Mouse (Mus musculus): ENCODE measurements around the gene Gm29666.
A peak's percentile ranks its signal among the peaks of the same experiment; 100 is the strongest.

Gene Gm29666

DNA sequence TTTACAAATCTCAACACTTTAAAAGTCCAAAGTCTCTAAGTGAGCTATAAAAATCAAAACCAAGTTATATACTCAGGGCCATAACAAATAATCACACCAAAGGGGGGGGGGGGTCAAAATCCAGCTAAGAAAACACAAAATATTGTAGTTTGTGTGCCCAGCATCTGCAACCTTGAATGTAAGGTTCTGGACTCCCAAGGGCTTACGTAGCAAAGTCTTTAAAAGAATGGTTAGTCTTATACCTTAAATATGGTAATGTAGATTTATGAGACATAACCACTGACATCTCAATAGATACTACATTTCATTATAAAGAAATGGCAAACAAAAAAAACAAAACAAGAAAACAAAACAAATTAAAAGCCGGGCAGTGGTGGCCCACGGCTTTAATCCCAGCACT, at the start of gene Gm29666:
Gene Gm29666, minus strand, starts transcription at position 101 of the 400 bp plus-strand sequence.
- DNase-seq (ENCODE audit: low spot score): no peak

GRCm38 (mm10) chr15:84968534-84968933, 48.7 kb upstream of the Gm29666 start:
- DNase-seq (ENCODE audit: low spot score): no peak

DNA sequence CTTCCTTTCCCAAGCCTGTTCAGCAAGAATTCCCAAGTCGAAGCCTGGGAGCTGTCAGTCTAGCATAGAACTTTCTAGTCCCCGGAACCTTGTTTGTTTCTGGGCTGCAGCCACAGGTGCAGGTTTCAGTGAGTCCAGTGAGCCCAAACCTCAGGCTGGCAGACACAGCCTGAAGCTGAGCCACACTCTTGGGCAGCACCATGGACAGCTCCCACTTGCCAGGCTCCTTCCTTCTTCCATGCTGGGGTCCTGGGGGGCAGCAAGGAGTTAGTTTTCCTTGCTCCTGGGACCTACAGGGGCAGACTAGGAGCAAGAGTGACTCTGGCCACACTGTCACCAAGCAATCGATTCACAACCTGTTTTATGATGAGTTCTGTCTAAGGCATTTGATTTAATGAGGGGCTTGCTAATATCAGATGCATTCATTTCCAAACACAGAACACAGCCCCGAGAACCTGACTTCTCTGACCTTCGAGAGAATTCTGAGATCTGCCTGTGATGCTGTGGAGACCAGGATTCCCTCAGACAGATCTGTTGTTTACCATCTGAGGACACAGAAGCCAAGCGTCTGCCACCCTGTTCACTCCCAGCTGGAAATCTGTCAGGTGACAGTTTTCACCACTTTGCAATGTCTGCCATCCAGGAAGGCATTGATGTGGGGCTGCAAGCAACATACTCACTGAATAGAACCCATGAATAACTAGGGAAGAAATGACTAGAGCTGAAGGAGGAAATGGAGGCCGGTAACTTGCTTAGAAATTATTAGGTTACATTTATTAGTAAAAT, 45.9 kb upstream of the Gm29666 start:
- no peak for DNase-seq (ENCODE audit: low spot score)

GRCm38 (mm10) chr15:84964771-84965170, 44.9 kb upstream of the Gm29666 start:
- no peak for DNase-seq (ENCODE audit: low spot score)

- DNase-seq (ENCODE audit: low spot score): no peak
Measured at GRCm38 (mm10) chr15:84962518-84962917, 42.7 kb upstream of the Gm29666 start.

GRCm38 (mm10) chr15:84960692-84961091, 40.9 kb upstream of the Gm29666 start:
- DNase-seq (ENCODE audit: low spot score): no peak

DNA sequence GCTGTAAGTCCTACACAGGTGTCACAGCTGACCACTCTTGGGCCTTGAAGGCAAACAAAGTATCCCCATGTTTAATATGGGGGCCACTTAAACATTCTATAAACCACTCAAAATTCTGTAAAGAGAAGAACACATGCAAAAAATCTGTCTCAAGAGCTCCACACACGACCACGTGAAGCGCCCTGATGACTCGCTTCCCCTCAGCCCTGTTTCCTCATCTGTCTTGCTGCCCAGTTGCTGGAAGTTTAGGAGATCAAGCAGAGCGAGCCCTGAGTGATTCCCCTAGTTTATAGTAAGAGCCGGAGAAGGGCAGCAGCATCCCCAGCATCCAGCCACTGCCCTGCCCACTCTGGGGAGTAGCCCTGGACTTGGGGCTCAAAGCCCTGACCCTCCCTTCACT, 40.1 kb upstream of the Gm29666 start:
- no peak for DNase-seq (ENCODE audit: low spot score)

DNA sequence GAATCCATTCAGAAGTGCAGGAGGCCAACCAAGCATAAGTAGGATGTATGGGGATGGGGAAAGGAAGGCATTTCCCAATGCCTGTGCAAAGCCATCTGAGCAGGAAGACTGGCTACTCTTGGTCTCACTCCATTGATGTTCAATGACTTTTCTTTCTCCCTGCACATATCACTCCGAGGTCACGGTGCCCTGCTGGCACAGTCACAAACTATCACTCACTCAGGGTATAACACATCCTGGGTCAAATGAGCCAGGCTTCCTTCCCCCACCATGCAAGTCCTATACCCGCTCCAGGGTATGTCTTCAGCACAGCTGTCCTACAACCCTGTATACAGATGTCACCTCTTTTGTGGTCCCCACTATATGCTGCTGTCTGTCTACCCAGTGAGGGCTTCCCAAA, 38.5 kb upstream of the Gm29666 start:
- DNase-seq (ENCODE audit: low spot score): no peak

- DNase-seq (ENCODE audit: low spot score): no peak
Measured at GRCm38 (mm10) chr15:84957851-84958250, 38.0 kb upstream of the Gm29666 start.

GRCm38 (mm10) chr15:84953259-84953658, 33.4 kb upstream of the Gm29666 start:
- no peak for DNase-seq (ENCODE audit: low spot score)

DNA sequence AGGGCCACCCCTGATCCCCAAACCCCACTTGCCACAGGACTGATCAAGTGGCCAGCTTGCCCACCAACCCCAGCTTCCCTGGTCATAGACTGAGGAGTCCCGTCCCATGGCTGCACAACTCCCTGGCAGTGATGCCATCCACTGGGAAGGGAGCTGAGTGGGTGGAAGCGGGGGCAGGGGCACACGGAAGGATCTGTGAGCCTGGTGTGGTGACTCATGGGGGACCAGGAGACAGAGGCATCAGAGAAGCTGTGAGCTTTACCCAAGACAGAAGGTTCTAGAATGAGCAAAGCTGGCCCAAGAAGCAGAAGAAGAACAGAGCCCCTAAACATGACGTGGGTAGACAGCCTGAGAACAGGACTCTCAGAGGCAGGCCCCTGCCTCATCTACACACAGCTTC, 30.2 kb upstream of the Gm29666 start:
- no peak for DNase-seq (ENCODE audit: low spot score)

GRCm38 (mm10) chr15:84948990-84949389, 29.2 kb upstream of the Gm29666 start:
- no peak for DNase-seq (ENCODE audit: low spot score)

GRCm38 (mm10) chr15:84944319-84944718, 24.5 kb upstream of the Gm29666 start:
- DNase-seq (ENCODE audit: low spot score): no peak

DNA sequence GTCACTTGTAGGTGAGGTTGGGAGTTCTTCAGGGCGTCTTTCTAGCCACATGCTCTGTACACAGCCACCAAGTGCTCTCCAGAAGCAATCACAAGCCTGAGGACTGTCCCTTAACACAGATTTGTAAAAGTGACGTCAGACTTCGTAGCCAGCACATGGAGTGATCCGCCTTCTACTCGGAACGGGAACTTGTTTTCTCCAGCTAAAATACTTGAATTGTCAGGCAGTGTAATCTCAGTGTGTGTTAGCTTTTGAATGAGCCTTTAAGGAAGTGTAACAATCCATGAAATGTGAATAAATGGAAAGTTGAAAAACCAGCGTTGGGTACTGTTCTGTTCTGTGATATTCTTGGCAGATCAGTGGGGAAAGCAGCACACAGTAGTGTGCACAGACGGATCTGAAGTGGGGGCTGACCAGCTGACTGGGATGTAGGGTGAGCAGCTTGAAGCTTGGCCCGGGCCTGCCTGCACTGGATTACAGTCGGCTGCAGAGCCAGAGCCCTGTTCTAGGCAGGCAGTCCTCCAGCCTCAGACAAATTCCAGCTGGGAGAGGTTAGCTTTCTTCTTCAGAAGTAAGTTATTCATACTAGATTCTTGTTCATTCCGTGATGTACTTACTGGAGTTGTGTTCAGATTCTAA, 22.9 kb upstream of the Gm29666 start:
- DNase-seq (ENCODE audit: low spot score): no peak

- no peak for DNase-seq (ENCODE audit: low spot score)
Measured at GRCm38 (mm10) chr15:84940102-84940501, 20.3 kb upstream of the Gm29666 start.

- DNase-seq (ENCODE audit: low spot score): no peak
Measured at GRCm38 (mm10) chr15:84934901-84935300, 15.1 kb upstream of the Gm29666 start.

GRCm38 (mm10) chr15:84932351-84932750, 12.5 kb upstream of the Gm29666 start:
- DNase-seq (ENCODE audit: low spot score): no peak

- no peak for DNase-seq (ENCODE audit: low spot score)
Measured at GRCm38 (mm10) chr15:84925495-84926018, 5.7 kb upstream of the Gm29666 start.

GRCm38 (mm10) chr15:84924781-84925315, 5.0 kb upstream of the Gm29666 start:
- DNase-seq (ENCODE audit: low spot score): no peak

GRCm38 (mm10) chr15:84923508-84924181, 3.8 kb upstream of the Gm29666 start:
- no peak for DNase-seq (ENCODE audit: low spot score)

DNA sequence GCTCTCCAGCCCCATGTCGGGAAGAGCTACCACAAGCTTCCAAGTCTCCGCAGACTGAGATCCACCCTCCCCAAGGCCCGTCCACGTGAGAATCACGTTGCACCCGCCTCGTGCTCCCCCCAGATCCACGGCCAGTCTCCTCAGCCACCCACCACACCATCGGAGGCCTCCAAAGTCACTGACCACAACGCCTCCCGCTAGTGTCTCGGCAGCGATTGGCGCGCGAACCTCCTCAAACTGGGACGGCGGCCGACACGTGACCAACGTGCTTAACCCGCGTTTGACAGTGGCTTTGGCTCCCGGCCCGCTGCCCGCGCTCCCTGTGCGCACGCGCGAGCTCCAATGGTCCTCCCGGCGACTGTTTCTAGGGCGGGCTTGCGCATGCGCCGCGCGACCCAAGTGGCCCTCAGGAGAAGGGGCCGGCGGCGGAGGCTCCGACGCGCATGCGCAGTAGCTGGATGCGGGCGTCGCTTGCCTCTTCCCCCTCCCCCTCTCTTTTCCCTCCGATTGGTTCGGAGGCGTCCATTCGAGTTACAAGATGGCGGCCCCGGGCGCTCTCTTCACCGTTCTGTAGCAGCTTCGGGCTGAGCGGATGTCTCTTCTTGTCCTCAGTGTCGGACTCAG, 3.2 kb upstream of the Gm29666 start, which contains the start of gene Nup50:
Gene Nup50, plus strand, starts transcription at position 528 of the 624 bp plus-strand sequence.
- peak; percentile 99 for DNase-seq (ENCODE audit: low spot score)

GRCm38 (mm10) chr15:84913201-84913600, 6.6 kb downstream of the Gm29666 start:
- no peak for DNase-seq (ENCODE audit: low spot score)

Measured in urinary bladder, postnatal 10 days (tissue).